ENCODE assay signal across 14 mouse cellular contexts in the genomic region with DNA sequence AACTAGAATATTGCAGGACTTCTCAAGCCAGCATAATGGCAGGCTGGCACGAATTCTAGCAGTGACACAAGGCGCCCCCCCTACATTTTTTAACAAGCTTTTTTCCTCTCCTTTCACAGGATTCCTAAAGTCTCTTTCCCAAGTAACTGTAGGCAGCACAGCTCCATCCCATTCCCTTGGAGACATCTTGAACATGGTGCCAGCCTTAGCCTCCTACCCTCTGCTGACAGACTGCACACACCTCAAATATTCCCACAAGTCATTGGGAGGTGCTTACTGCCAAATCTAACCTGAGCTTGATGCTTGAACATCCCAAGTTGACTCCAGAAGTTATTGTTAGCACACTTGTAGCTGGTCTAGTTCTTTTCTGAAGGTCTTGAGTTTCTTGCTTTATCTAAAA. TPM values are rescaled to one million over a fixed set of nuclear protein-coding genes. Genes with fewer than 3 reads are reported as not detected.
A peak's percentile ranks its signal among the peaks of the same experiment; 100 is the strongest.
DNase-seq lines count a peak whose midpoint lies in the region; ATAC-seq and TF ChIP-seq lines count a peak whose summit lies in the region.
"Had no signal": no experiment of that assay in that cellular context is flagged by ENCODE, and none has a peak within 500 bp of the region (broad histone marks: within the 10 kb centered on the region; RNA-seq: fewer than 3 reads in every experiment).

No protein-coding gene starts in this region.

- H3K9me3 ChIP-seq in heart, embryonic 13.5 days, result no peaks in the 10 kb centered on the region
- H3K9me3 ChIP-seq in ES-E14 (ENCODE audit: control insufficient read depth, insufficient read depth, low read depth, low read length), result no peaks in the 10 kb centered on the region
- no peaks in the 10 kb centered on the region for H3K9me3 ChIP-seq in limb, embryonic 13.5 days

- in situ Hi-C loops in ES-E14 (cut with MboI; ENCODE audit: low sequenced_read_pairs in 2 of 2, unreplicated experiment in 2 of 2), result loop anchor here in 1 of 2 experiments (25.0 kb wide), 1 partner anchor 828 kb away; no protein-coding TSS in a partner anchor

- H3K27me3 ChIP-seq in heart, embryonic 13.5 days (replicated peaks), result no peaks in the 10 kb centered on the region
- H3K27me3 ChIP-seq in limb, embryonic 13.5 days, result no peaks in the 10 kb centered on the region

- no peak for ATAC-seq in heart, embryonic 13.5 days (ENCODE audit: extremely low read depth, insufficient number of reproducible peaks, low FRiP score, low TSS enrichment)
- no peak for ATAC-seq in limb, embryonic 13.5 days (ENCODE audit: low FRiP score, low read depth)
- ATAC-seq: hindbrain, postnatal 0 days; midbrain, embryonic 16.5 days had no signal

- DNase-seq in heart, adult 9 months (ENCODE audit: low spot score in 2 of 2), result no peak
- peak; percentile 25 for DNase-seq in 416B (ENCODE audit: low read depth)
- no peak for DNase-seq in ES-E14 (ENCODE audit: low read depth, low spot score)
- DNase-seq in urinary bladder, postnatal 10 days (ENCODE audit: low spot score), result no peak
- no peak for DNase-seq in layer of hippocampus, adult 9-10 months (ENCODE audit: low spot score)
- DNase-seq in adrenal gland, postnatal 10 days, result no peak
- DNase-seq: cerebellum, adult 9-11 months; kidney, postnatal 10 days; lung, postnatal 4 days; retina, postnatal 1 day had no signal

- peaks cover 48% of the 10 kb centered on the region for H3K4me1 ChIP-seq in heart, embryonic 13.5 days
- peaks cover 0 to 1% of the 10 kb centered on the region in 2 experiments; a peak in 2 of 4 replicates for H3K4me1 ChIP-seq in ES-E14 (ENCODE audit: control insufficient read depth in 2 of 2, insufficient read depth in 2 of 2, low read length in 2 of 2, poor library complexity in 1 of 2)
- H3K4me1 ChIP-seq in limb, embryonic 13.5 days, result peaks cover 48% of the 10 kb centered on the region

- H3K4me2 ChIP-seq in heart, embryonic 13.5 days, result no peak overlapping the region
- no peak overlapping the region for H3K4me2 ChIP-seq in limb, embryonic 13.5 days (replicated peaks)

- peaks cover 56% of the 10 kb centered on the region for H3K36me3 ChIP-seq in heart, embryonic 13.5 days
- H3K36me3 ChIP-seq in ES-E14 (ENCODE audit: control insufficient read depth, insufficient read depth, low read length, poor library complexity, severe bottlenecking), result peaks cover 29% of the 10 kb centered on the region
- peaks cover 49% of the 10 kb centered on the region for H3K36me3 ChIP-seq in limb, embryonic 13.5 days

- H3K9ac ChIP-seq in heart, embryonic 13.5 days, result peak overlapping the region; percentile 9
- H3K9ac ChIP-seq in ES-E14 (ENCODE audit: insufficient read depth, low read depth, low read length, poor library complexity, severe bottlenecking), result no peak overlapping the region; the same call in 1 of the 2 replicates
- peak overlapping the region; percentile 26; the same call in 1 of the 2 replicates for H3K9ac ChIP-seq in limb, embryonic 13.5 days

- H3K27ac ChIP-seq in heart, embryonic 13.5 days (replicated peaks), result no peak overlapping the region
- peak overlapping the region; percentile 8; the same call in 1 of the 2 replicates for H3K27ac ChIP-seq in ES-E14 (ENCODE audit: insufficient read depth, low read depth, low read length, poor library complexity, severe bottlenecking)
- H3K27ac ChIP-seq in limb, embryonic 13.5 days, result no peak overlapping the region
- H3K27ac ChIP-seq: hindbrain, postnatal 0 days had no signal

- WGBS in heart, embryonic 13.5 days, result 60% methylated on average over 2 of the region's 2 CpGs
- WGBS in limb, embryonic 13.5 days, result 52% methylated on average over 2 of the region's 2 CpGs

- no peak overlapping the region for H3K4me3 ChIP-seq in heart, embryonic 13.5 days
- peak overlapping the region in 1 of 2 experiments; percentile 96; a peak in 2 of 4 replicates for H3K4me3 ChIP-seq in ES-E14 (ENCODE audit: insufficient read depth in 1 of 2, low read depth in 1 of 2, low read length in 2 of 2, poor library complexity in 1 of 2, severe bottlenecking in 1 of 2)
- no peak overlapping the region for H3K4me3 ChIP-seq in limb, embryonic 13.5 days

TF ChIP-seq in ES-E14, 5 proteins besides CTCF, POLR2A, EP300 and RAD21:
- TF ChIP-seq CHD2 (IDR thresholded peaks at IDR 0.05; ENCODE audit: low read depth, low read length), result no peak; the same call in 1 of the 2 replicates
- no peak for TF ChIP-seq MAFK (IDR thresholded peaks at IDR 0.05; ENCODE audit: insufficient read depth, low read depth, low read length)
- TF ChIP-seq ZC3H11A (IDR thresholded peaks at IDR 0.05; ENCODE audit: borderline replicate concordance, low read depth, low read length), result no peak
- TF ChIP-seq ZNF384 (IDR thresholded peaks at IDR 0.05; ENCODE audit: low read depth, low read length), result no peak
- no peak for TF ChIP-seq HCFC1 (IDR thresholded peaks at IDR 0.05; ENCODE audit: borderline replicate concordance, insufficient read depth, low read length)

RNA-seq across cellular contexts. Expression of a gene that starts 3.0 kb away (rescaled TPM):
- polyA plus RNA-seq in heart, embryonic 13.5 days (2015; fragmentation: Nextera tagmentation; extraction: Ambion mirVana), result 98.2 and 103 TPM in 2 replicates
- 3,853 and 4,411 TPM in 2 replicates for total RNA-seq in ES-E14 (2012; rRNA removed)
- 174 and 179 TPM in 2 replicates for polyA plus RNA-seq in limb, embryonic 13.5 days (2015; fragmentation: Nextera tagmentation; extraction: Ambion mirVana)
- 100 to 1,000 TPM; 477 to 532 TPM for total RNA-seq in adrenal gland, postnatal 10 days (2021)

RNA-seq across cellular contexts. Expression of a gene that starts 12.7 kb away (rescaled TPM):
- polyA plus RNA-seq in heart, embryonic 13.5 days (2015; fragmentation: Nextera tagmentation; extraction: Ambion mirVana), result 7.4 and 8.4 TPM in 2 replicates
- 4.1 and 5.9 TPM in 2 replicates for total RNA-seq in ES-E14 (2012; rRNA removed)
- polyA plus RNA-seq in limb, embryonic 13.5 days (2015; fragmentation: Nextera tagmentation; extraction: Ambion mirVana), result 16.6 and 18.1 TPM in 2 replicates
- total RNA-seq in adrenal gland, postnatal 10 days (2021), result 10 to 100 TPM; 24.8 to 34.7 TPM
